Mouse (Mus musculus): ENCODE measurements at regions not wholly inside any gene's neighbourhood (a gene's known extent, or its start where the extent isn't known, plus 50 kb on each side); places are given as distances from the start of the nearest gene placed in this dataset.

- ATAC-seq (replicated peaks; ENCODE audit: poor library complexity, severe bottlenecking): no peak
Observed at GRCm38 (mm10) chr1:52553871-52554270, 53.4 kb upstream of the Nab1 start.

- no peak for ATAC-seq (replicated peaks; ENCODE audit: poor library complexity, severe bottlenecking)
Observed at GRCm38 (mm10) chr1:52565812-52566211, 64.7 kb upstream of the Nemp2 start.

- ATAC-seq (replicated peaks; ENCODE audit: poor library complexity, severe bottlenecking): no peak
Observed at GRCm38 (mm10) chr1:52571674-52572073, 58.8 kb upstream of the Nemp2 start.

- peak; percentile 91 for ATAC-seq (replicated peaks; ENCODE audit: poor library complexity, severe bottlenecking)
Observed at GRCm38 (mm10) chr1:52578298-52579056, 52.0 kb upstream of the Nemp2 start.

GRCm38 (mm10) chr1:52580132-52580896 lies 50.2 kb upstream of the Nemp2 start:
- no peak for ATAC-seq (replicated peaks; ENCODE audit: poor library complexity, severe bottlenecking)

Data from granulocyte monocyte progenitor cell, adult 5-6 weeks (primary cell).